Mouse (Mus musculus) kidney, postnatal 14 days (tissue): ENCODE measurements around the gene Rrbp1.
A peak's percentile ranks its signal among the peaks of the same experiment; 100 is the strongest.

Experiments
- DNase-seq: peaks from one replicate; pipeline ENCODE4 v3.0.0; 2022; ENCODE audit warnings: mixed read lengths

Gene Rrbp1

DNA sequence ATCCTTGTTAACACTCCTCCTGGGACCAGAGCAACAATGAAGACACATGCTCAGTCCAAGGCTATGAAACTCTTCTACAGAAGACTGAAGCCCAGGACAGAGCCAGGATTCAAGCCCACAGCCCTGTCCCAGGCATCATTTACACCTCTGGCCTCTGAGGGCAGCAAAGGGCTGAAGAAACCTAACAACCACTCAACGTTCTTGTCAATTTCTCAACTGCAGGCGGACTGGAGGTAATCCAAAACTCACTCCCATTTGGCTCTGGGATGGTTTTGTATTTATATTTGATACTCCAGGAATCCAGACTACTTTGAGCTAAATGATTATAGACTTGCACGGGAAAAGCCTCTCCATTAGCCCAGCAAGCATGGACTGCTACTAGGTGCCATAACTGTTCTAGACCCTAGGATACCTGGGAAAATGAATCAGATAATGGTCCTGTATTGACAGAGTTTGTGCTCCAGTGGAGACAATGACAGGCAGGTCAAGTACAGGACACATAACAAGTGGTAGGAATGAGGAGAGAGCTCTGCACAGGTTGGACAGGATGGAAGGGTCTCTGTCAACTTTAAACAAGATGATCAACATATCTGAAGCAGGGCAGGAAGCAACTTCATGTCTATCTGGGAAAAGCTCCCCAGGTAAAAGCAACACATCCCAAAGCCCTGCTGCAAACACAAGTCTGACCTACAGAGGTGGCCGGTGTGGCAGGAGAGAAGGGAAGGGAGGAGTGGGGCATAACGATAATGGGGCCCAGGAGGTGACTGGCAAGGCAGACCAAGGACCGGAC lies 5.7 kb downstream of the Rrbp1 start:
- no peak for DNase-seq

DNA sequence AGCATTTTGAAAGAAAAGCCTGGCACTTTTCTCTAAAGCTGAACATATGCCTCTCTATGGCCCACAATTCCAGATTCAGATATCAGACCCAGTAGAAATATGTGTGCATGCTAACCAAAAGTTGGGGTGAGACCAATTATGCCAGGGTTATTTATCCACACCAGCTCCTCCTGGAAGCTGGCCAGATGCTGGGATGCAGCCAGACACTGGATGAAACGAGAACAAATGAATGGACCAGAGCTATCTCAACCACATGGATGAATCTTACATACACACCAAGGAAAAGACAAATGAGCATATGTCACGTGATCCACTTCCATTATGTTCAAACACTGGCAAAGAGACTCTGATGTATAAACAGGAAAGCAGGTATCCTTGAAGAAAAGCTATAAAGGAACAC lies 7.5 kb downstream of the Rrbp1 start:
- DNase-seq, result peak; percentile 68

DNA sequence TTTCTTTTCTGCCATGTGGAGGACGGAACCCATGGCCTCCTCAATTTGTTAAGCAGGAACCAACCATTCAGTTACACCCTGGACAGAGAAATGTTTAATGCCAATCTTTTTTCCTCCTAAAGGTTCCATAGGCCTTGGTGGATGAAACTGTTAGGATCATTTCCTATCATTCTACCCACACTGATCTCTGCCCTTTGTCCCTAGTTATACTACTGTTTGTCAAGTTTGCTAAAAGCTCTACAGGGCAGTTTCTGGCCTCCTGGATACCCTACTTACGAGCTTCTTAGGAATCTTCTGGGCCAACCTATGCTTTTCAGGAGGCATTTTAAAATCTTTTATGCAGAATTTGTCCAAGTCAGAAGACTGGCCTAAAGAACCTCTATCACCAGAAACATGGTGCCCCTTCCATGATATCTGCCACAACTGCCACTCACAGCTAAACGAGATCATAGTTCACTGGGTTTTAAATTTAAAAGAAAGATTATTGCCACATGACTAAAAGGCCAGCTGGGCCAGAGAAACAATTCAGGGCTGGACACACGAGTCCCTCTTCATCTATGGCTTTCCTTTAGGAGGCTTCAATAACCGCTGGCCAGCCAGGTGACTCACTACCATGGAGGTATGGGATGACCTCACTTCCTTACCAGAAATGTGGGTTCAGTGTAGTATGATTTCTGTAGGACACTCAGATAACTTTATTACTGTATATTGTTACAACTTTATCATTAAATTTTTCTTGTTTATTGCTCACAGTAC lies 8.7 kb downstream of the Rrbp1 start:
- no peak for DNase-seq

DNA sequence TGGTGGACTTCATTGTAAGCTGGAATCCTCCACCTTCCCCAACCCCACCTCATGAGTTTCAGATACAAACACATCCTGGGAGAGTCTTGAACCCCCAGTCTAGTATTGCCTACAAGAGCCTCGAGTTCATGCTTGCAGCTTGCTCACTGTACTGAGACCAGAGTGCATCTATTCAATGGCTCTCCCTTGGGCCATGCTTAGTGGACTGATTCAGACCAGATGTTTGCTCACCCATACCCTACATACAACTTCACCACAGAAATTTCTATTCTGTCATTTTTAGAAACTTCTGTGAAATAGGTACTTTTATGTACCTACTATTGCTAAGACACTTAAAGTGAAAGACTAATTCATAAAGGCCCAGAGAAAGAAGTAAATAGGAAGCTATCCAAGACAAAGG lies 18.1 kb downstream of the Rrbp1 start:
- DNase-seq, result no peak

DNA sequence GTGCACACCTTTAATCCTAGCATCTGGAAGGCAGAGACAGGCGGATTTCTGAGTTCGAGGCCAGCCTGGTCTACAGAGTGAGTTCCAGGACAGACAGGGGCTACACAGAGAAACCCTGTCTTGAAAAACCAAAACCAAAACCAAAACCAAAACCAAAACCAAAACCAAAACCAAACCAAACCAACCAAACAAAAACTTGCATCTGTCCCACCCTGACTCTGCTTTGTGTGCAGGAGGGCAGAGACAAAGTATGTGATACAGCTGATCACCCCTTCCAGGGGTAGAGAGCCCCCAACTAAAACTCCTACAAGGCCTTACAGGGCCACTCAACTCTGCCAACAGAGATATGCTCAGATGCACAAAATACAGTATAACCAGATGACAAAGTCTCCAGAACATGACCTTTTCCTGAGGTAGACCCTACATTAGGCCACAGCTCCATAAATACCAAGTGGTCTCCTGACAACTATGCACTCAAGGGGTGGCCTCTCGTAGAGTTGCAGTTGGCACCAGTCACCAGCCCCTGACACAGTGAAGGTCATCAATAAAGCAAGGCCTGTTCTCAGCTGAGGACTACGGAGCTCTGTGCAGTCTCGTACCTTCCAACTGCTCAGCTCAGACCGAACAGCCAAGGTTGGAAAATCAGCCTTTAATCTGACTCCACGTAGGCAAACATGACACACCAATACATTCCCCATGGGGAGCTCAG lies 18.9 kb downstream of the Rrbp1 start:
- DNase-seq, result no peak

DNA sequence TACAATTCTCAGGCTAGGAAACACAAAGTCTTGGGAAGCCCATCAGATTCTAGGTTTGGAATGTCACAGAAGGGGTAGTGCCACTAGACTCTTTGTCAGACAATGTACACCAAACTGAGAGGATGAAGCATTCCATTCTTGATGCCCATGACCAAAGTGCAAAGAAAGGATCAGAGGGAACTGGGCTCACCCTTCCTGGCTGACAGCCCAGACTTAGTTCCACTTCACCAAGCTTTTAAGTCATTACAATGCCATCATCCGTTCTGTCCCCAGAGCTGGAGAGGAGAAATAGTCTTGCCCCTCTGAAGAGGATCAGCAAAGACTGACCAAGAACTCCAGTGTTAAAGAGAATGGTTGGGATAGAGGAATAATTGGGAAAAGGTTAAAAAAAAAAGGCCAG lies 20.1 kb downstream of the Rrbp1 start:
- DNase-seq, result peak; percentile 85

DNA sequence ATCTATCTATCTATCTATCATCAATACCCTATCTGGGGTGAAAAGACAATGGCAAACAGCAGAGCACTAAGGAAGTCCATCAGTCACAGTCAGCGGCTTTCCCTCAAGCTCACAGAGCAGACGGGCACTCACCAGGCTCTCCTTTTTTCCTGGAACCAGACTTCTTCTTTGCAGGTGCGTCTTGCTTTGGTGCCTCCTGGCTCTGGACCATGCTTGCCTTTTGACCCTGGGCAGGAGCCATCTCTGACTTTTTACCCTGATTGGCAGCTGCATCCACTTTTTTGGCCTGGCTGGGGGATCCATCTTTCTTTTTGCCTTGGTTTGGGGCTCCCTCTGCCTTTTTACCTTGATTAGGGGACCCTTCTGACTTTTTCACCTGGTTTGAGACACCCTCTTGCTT lies 23.0 kb downstream of the Rrbp1 start:
- DNase-seq, result no peak

DNA sequence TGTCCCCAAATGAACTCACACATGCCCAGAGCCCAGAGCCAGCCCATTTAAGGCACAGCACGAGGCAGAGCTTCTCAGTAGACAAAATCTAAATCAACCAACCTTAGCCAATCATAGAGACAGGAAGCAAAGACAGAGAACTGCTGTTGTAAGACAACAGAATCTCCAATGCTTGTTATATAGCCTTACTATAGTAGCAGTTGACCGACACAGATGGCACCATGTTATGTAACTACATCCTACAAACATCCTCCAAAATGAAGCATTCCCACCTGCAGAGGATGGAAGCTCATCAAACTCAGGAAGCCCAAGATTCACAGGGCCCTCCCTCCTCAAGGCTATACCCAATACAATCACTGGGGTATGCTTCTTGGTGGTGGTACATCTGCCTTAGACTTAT lies 23.6 kb downstream of the Rrbp1 start:
- DNase-seq, result no peak

DNA sequence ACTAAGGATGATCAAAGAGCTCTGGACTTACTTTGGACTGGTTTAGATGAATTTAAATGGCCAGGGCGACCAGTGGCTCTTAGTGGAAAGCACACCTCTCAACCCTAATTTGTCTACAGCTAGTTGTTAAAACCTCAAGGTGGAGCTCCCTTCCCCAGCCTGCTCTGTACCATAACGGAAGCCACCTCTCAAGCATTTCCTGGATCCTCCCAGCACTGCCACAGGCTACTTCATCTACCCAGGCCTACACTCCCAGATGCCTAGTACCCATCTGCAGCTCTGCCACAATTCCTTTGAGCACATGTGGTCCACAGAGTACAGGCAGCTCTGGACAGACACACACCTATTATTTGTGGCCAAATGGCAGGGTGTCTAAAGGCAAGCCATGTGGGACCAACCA lies 27.6 kb downstream of the Rrbp1 start:
- no peak for DNase-seq

DNA sequence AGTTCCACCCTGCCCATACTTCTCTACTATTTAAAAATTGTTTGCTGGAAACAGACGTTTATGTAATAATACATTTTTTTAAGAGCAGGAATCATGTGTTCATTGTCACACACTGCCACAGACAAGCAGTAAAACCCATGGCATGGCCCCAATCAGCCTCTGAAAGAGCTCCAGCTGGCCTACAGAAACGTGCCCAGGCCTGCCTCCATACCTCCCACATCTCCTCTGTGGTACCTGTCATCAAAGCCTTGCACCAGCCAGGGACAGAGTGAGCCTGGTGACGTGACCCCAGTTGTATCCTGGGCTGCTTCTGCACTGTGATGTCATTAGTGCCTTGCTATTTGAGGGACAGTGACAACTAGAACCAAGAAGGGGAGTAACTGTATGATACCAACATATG lies 28.2 kb downstream of the Rrbp1 start:
- no peak for DNase-seq

DNA sequence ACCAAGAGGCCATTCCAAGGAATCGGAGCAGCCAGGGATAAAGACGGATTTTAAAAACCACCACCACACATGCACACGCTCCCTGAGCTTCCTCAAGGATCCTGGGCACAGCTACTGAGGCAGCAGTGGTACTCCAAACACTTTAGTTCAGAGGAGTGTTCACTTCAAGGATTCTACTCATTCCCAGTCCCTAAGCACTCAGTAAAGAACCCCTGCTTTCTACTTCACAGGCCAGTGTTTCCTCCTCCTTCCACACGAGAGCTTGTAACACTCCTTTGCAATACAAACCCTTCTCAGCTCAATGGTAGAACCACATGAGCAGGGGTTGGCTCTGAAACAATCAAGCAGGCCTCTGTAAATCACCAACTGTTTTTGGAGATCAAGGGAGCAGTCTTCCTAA lies 28.9 kb downstream of the Rrbp1 start:
- DNase-seq, result no peak

DNA sequence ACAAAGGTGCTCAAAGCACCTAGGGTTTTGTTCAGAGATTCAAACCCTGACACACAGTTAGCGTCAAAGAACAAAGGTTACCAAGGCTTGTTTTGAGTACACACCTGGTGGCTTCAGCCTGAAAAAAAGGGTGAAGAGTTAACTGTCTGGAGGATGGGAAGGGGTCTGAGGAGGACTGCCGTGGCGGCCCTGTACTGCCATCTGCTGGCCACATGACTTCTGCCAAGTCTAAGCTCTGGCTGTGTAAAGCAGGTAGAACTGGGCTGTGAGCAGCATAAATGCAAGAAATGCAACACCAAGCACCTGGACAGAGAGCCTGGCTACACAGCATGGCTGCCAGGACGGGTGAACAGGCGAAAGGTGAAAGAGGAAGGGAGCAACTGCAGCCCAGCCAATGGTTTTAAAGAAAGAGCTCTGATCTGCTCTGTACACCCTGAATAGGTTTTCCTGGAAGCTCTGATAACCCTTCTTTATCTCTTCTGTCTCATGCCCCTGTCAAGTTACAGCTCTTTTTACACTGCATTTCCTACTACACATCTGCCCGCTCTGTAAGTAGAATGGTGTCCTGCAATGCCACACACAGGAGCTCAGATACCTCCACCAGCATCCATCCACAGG lies 30.2 kb downstream of the Rrbp1 start:
- DNase-seq, result peak; percentile 77

DNA sequence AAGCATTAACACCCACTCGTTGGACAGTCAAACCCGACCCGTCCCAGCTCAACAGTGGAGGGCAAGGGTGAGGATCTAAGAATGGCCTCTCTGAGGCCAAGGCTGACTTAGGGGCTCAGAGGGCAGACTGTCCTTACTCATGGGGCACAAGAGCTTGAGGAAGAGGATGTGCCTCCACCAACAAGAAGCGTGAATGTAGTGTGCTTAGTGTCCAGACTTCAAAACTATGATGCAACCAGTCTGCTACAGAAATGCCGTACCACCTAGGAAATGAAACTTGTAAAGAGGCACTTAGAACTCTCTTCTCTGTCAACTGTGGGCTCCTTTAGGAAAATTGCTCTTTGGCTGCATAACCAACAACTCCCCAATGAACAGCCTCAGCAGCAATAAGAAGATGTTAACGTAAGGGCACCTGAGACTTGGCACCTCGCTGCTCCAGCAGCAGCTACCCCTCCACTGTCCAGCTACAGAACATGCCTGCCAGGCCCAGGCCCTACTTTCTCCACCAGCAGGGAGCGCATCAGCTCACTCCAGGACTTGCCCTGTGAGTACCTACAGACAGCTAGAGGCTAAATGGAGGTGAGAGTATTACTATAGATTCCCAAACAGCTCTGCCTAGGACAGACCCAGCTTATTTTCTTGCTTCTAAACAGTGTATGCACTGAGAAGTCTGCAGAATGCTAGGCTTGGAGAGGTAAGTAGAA lies 32.5 kb downstream of the Rrbp1 start:
- DNase-seq, result no peak

DNA sequence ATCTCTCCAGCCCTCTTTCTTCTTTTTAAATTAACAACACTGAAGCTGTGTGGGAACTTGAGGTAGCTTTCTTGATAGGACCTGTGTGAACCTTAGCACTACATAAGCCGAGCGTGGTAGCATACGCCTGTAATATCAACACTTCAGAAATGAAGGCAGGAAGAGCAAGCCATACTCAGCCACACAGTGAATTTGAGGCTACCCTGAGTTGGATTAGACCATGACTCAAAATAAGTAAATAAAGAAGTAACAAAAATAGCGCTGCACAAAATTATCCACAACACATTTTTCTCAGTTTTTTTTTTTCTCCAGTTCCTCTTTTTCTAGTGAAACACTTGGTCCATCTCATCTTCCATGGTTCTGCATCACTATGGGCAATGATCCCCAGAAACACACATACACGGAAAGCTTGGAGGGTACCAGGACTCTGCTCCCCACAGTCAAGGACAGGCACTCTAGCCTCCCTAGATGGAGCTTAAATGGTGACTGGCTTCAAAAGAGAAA lies 35.9 kb downstream of the Rrbp1 start:
- DNase-seq, result no peak

DNA sequence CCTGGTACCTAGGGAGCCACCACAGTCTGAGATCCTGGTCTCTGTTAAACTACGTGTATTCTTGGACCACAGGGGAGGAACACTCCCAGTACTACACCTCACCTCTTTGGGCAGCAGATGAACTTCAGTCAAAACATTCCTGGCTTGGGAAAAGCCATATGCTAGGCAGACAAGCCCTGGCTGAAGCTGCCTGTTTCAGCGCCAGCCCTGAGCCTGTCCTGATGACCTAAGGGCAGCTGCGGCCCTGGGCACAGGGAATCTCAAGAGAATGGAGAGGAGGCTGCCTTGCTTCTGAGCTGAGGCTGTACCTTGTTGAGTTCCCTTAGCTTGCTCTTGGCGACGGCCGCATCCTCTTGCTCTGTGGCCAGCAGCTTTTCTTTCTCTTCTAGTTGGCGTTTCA lies 37.9 kb downstream of the Rrbp1 start:
- DNase-seq, result no peak

DNA sequence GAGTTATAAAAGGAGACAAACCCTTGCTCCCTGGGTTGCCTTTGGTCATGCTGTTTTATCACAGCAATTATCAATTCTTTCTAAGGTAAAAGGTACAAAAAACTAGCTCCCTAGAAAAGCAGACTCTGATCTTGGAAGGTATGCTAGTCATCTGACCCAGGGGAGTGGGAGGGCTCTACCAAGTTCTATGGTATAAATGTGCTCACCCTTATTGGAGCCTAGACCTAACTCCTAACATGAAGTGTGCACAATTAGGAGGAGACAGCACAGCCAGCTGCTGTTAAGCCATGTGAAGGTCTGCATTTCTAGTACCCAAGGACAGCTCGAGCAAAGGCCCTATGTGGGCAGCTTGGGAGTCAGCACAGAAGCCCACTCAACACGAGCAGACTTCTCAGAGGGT lies 39.2 kb downstream of the Rrbp1 start:
- DNase-seq, result no peak

DNA sequence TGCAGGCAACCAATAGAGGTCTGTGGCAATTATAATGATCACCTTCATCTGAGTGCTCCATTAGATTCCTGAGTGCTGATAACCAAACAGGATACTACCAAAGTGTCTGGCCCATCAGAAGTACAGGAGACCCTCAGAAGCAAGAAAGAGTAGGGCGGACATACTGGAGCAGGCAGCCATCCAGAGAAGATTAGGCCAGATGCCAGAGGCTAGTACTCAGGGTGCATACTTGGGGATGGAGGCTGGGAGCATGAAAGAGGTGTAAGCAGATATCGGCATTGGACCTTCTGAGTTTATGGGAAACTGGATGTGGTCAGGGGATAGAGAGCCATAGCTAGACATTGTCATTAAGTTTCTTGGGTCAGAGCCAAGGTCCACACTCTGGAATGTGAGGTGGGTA lies 40.2 kb downstream of the Rrbp1 start:
- no peak for DNase-seq

DNA sequence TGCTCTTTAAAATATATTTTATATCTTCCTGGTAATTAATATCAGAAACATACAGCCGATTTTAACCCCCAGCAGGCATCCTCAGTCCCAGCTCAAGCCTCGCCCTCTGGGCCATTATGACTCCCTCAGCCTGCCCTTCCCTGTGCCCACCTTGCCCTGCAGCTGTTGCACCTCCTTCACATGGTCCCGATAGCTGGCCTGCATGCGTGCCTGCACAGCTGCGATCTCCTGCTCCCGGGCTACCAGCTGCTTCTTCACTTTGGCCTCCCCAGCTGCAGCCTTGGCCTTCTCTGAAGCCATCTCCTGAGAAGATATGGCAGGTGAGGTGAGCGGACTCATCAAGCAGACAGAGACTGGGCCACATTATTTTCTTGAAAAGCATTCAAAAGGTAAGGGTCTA lies 41.8 kb downstream of the Rrbp1 start:
- no peak for DNase-seq

DNA sequence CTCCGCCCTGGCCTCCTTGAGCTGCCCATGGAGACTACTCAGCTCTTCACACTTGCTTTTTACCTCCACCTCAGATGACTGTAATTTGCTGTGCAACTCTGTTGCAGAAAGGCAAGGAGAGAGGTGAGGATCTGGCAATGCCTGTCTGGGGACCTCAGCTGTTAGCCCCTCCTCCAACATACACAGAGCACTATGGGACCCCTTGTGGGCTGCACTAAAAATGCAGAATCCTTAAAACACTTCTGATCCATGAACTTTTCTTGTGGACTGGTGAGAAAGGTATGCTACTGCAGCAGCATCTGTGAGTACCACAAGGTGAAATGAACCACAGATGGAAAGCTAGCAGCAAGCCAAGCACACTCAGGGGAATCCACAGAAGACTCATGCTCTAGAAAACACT lies 47.7 kb downstream of the Rrbp1 start:
- no peak for DNase-seq

DNA sequence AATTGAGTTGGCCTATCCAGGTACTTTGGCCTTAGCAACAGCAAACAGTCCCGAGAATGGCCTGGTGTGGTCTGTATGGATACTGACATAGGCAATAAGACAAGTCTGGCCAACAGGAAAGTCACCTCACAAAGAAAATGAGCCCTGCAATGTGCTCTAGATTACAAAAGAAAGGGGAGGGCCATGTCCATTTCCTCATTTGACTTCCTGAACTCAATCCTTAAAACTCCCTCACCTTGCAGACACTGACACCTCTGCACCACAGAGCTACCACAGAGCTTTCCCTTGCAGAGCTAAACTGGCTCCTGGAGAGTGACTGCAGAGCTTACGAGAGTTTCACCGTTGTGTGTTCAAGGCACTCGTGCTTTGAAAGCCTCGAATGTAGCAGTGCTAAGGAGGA lies 48.9 kb downstream of the Rrbp1 start:
- no peak for DNase-seq

DNA sequence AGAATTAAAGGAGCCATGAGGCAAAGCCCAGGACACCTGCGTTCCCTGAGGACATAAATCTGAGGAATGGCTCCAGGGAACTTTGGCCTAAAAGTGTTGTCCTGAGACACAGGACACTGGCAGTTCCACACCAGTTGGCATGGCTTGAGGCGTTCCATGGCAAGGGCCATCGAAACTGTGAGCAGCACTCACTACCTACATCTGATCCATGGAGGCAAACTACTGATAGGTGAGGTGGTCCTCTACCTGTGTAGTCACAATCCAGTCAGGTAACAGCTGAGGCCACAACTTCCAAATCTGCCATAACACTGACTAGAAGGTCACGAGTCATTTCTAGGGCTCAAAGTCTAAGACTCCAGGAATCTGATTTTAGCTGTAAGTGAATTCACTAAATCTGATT lies 55.3 kb downstream of the Rrbp1 start:
- no peak for DNase-seq

DNA sequence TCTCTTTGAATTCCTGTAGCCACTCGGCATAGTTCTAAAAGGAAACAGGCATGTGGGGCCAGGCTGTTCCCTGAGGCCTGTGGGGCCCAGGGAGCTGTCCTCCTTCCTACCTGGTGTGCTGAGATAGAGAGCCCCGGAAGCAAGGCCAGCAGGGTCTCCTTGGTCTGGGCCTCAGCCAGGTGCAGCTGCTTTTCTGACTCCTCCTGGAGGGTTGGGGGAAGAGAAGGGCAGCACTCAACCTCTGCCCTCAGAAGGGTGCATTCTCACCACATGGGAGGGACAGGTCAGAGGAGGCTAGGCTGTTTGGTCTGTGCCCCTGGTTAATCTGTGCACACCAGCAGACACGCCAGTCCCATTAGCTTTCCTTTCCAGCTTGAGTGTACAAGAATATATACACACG lies 56.1 kb downstream of the Rrbp1 start:
- DNase-seq, result no peak

DNA sequence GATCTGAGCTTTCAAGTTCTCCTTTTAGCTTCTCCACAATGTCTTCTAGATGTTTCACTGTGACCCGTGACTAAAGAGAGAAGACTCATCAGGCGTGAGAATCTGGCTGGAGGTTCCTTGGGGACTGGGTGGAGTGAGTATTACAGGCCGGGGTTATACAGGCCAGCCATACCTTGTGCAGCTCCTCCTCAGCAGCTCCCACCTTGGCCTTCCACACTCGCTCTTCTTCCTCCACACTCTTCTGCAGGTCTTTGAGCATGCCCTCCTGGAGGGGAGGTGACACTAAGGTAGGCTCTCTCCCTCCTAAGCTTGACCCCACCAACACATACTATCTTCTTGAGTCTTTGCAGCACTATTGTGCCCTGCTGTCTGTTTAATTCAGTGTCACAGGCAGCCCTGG lies 57.1 kb downstream of the Rrbp1 start:
- DNase-seq, result no peak
